Mouse (Mus musculus): ENCODE measurements around the gene Tac4.
A peak's percentile ranks its signal among the peaks of the same experiment; 100 is the strongest.

Gene Tac4

GRCm38 (mm10) chr11:95263816-95264454, 2.6 kb downstream of the Tac4 start:
- DNase-seq (ENCODE audit: low spot score) = no peak

- no peak for DNase-seq (ENCODE audit: low spot score)
Measured at GRCm38 (mm10) chr11:95264455-95265013, 3.2 kb downstream of the Tac4 start.

GRCm38 (mm10) chr11:95266540-95267245, 5.4 kb downstream of the Tac4 start:
- no peak for DNase-seq (ENCODE audit: low spot score)

GRCm38 (mm10) chr11:95273661-95274060, 12.3 kb downstream of the Tac4 start:
- no peak for DNase-seq (ENCODE audit: low spot score)

- no peak for DNase-seq (ENCODE audit: low spot score)
Measured at GRCm38 (mm10) chr11:95274613-95275012, 13.3 kb downstream of the Tac4 start.

GRCm38 (mm10) chr11:95276056-95276455, 14.7 kb downstream of the Tac4 start:
- no peak for DNase-seq (ENCODE audit: low spot score)

- no peak for DNase-seq (ENCODE audit: low spot score)
Measured at GRCm38 (mm10) chr11:95279061-95279659, 17.8 kb downstream of the Tac4 start.

- DNase-seq (ENCODE audit: low spot score) = no peak
Measured at GRCm38 (mm10) chr11:95282331-95282730, 21.0 kb downstream of the Tac4 start.

GRCm38 (mm10) chr11:95291998-95292397, 30.7 kb downstream of the Tac4 start:
- no peak for DNase-seq (ENCODE audit: low spot score)

- no peak for DNase-seq (ENCODE audit: low spot score)
Measured at GRCm38 (mm10) chr11:95293017-95293624, 31.8 kb downstream of the Tac4 start.

GRCm38 (mm10) chr11:95295736-95296135, 34.4 kb downstream of the Tac4 start:
- no peak for DNase-seq (ENCODE audit: low spot score)

GRCm38 (mm10) chr11:95298146-95298545, 36.8 kb downstream of the Tac4 start:
- DNase-seq (ENCODE audit: low spot score) = no peak

GRCm38 (mm10) chr11:95299886-95300285, 38.6 kb downstream of the Tac4 start:
- DNase-seq (ENCODE audit: low spot score) = no peak

- no peak for DNase-seq (ENCODE audit: low spot score)
Measured at GRCm38 (mm10) chr11:95301772-95302171, 40.4 kb downstream of the Tac4 start.

- DNase-seq (ENCODE audit: low spot score) = no peak
Measured at GRCm38 (mm10) chr11:95305600-95305999, 44.3 kb downstream of the Tac4 start.

- no peak for DNase-seq (ENCODE audit: low spot score)
Measured at GRCm38 (mm10) chr11:95307526-95307925, 46.2 kb downstream of the Tac4 start.

GRCm38 (mm10) chr11:95309510-95310006, 48.2 kb downstream of the Tac4 start:
- peak; percentile 83 for DNase-seq (ENCODE audit: low spot score)

- peak; percentile 86 for DNase-seq (ENCODE audit: low spot score)
Measured at GRCm38 (mm10) chr11:95310007-95310647, 48.8 kb downstream of the Tac4 start, which contains the start of gene Kat7. TSS of gene Kat7 (minus strand) at chr11:95310246.

- no peak for DNase-seq (ENCODE audit: low spot score)
Measured at GRCm38 (mm10) chr11:95310648-95311424, 49.5 kb downstream of the Tac4 start.

- DNase-seq (ENCODE audit: low spot score) = no peak
Measured at GRCm38 (mm10) chr11:95311425-95311807, 50.1 kb downstream of the Tac4 start.

Data from urinary bladder, postnatal 10 days (tissue).